Mouse (Mus musculus): Measurements from ENCODE around the gene Txlna. TPM values are rescaled to one million over a fixed set of nuclear protein-coding genes. Genes with fewer than 3 reads are reported as not detected.

The Txlna gene
- polyA plus RNA-seq, 1 experiment = 70.8 TPM

GRCm38 (mm10) chr4:129617121-129617641 lies 23.7 kb downstream of the Txlna start:
- no peak for DNase-seq
- TF ChIP-seq CTCF (IDR thresholded peaks at IDR 0.05; ENCODE audit: borderline replicate concordance, control insufficient read depth, extremely low read depth, insufficient read depth, low read length, poor library complexity) = no peak
- no peak overlapping the region for H3K27ac ChIP-seq (ENCODE audit: control insufficient read depth, insufficient read depth, low read length)
- 97% methylated on average over 7 of the region's 7 CpGs for WGBS
- no peaks in the 10 kb centered on the region for H3K27me3 ChIP-seq (ENCODE audit: control insufficient read depth, insufficient read depth, low read length)
- no peaks in the 10 kb centered on the region for H3K36me3 ChIP-seq (ENCODE audit: control insufficient read depth, insufficient read depth, low read length)
- peaks cover 20% of the 10 kb centered on the region for H3K4me1 ChIP-seq (replicated peaks; ENCODE audit: control insufficient read depth, insufficient read depth, low read length)
- H3K4me3 ChIP-seq (ENCODE audit: control insufficient read depth, insufficient read depth, low read length) = no peak overlapping the region

- Histone ChIP-seq H3K27ac (ENCODE audit: control insufficient read depth, insufficient read depth, low read length) (no peak overlapping the region), H3K27me3 (ENCODE audit: control insufficient read depth, insufficient read depth, low read length) (no peaks in the 10 kb centered on the region), H3K4me1 (replicated peaks; ENCODE audit: control insufficient read depth, insufficient read depth, low read length) (peaks cover 19% of the 10 kb centered on the region), H3K4me3 (ENCODE audit: control insufficient read depth, insufficient read depth, low read length) (no peak overlapping the region), H3K36me3 (ENCODE audit: control insufficient read depth, insufficient read depth, low read length) (no peaks in the 10 kb centered on the region)
- DNase-seq = no peak
- WGBS = 96% methylated on average over 3 of the region's 3 CpGs
- TF ChIP-seq CTCF (IDR thresholded peaks at IDR 0.05; ENCODE audit: borderline replicate concordance, control insufficient read depth, extremely low read depth, insufficient read depth, low read length, poor library complexity) (no peak), POLR2A (IDR thresholded peaks at IDR 0.05; ENCODE audit: control insufficient read depth, extremely low read depth, insufficient read depth, low read length, poor library complexity) (no peak)
Measured at GRCm38 (mm10) chr4:129616631-129617030, 24.2 kb downstream of the Txlna start.

GRCm38 (mm10) chr4:129615801-129616290 lies 25.0 kb downstream of the Txlna start:
- no peaks in the 10 kb centered on the region for H3K36me3 ChIP-seq (ENCODE audit: control insufficient read depth, insufficient read depth, low read length)
- TF ChIP-seq CTCF (IDR thresholded peaks at IDR 0.05; ENCODE audit: borderline replicate concordance, control insufficient read depth, extremely low read depth, insufficient read depth, low read length, poor library complexity) (no peak), POLR2A (IDR thresholded peaks at IDR 0.05; ENCODE audit: control insufficient read depth, extremely low read depth, insufficient read depth, low read length, poor library complexity) (no peak)
- no peaks in the 10 kb centered on the region for H3K27me3 ChIP-seq (ENCODE audit: control insufficient read depth, insufficient read depth, low read length)
- no peak overlapping the region for H3K27ac ChIP-seq (ENCODE audit: control insufficient read depth, insufficient read depth, low read length)
- peaks cover 27% of the 10 kb centered on the region for H3K4me1 ChIP-seq (replicated peaks; ENCODE audit: control insufficient read depth, insufficient read depth, low read length)
- no peak for DNase-seq
- WGBS = 94% methylated on average over 9 of the region's 9 CpGs
- H3K4me3 ChIP-seq (ENCODE audit: control insufficient read depth, insufficient read depth, low read length) = no peak overlapping the region

GRCm38 (mm10) chr4:129614093-129614492 lies 26.8 kb downstream of the Txlna start, which contains the start of gene Dcdc2b:
Dcdc2b (minus strand) TSS chr4:129614257.
- no peak for DNase-seq
- TF ChIP-seq CTCF (IDR thresholded peaks at IDR 0.05; ENCODE audit: borderline replicate concordance, control insufficient read depth, extremely low read depth, insufficient read depth, low read length, poor library complexity) (no peak), POLR2A (IDR thresholded peaks at IDR 0.05; ENCODE audit: control insufficient read depth, extremely low read depth, insufficient read depth, low read length, poor library complexity) (no peak)
- H3K36me3 ChIP-seq (ENCODE audit: control insufficient read depth, insufficient read depth, low read length) = no peaks in the 10 kb centered on the region
- H3K27ac ChIP-seq (ENCODE audit: control insufficient read depth, insufficient read depth, low read length) = 0 out of 2 replicates have a peak within 1 kb of the TSS, but pooled peaks have one; percentile 40
- peaks cover 42% of the 10 kb centered on the region for H3K4me1 ChIP-seq (replicated peaks; ENCODE audit: control insufficient read depth, insufficient read depth, low read length)
- H3K4me3 ChIP-seq (ENCODE audit: control insufficient read depth, insufficient read depth, low read length) = no peak within 1 kb of the TSS
- no peaks in the 10 kb centered on the region for H3K27me3 ChIP-seq (ENCODE audit: control insufficient read depth, insufficient read depth, low read length)
- WGBS = 94% methylated on average over 6 of the region's 6 CpGs

- 54% methylated on average over 4 of the region's 4 CpGs for WGBS
- H3K4me1 ChIP-seq (replicated peaks; ENCODE audit: control insufficient read depth, insufficient read depth, low read length) = peaks cover 45% of the 10 kb centered on the region
- peaks cover 7% of the 10 kb centered on the region; the same call in 1 of the 2 replicates for H3K36me3 ChIP-seq (ENCODE audit: control insufficient read depth, insufficient read depth, low read length)
- TF ChIP-seq POLR2A (IDR thresholded peaks at IDR 0.05; ENCODE audit: control insufficient read depth, extremely low read depth, insufficient read depth, low read length, poor library complexity) = no peak
- TF ChIP-seq CTCF (IDR thresholded peaks at IDR 0.05; ENCODE audit: borderline replicate concordance, control insufficient read depth, extremely low read depth, insufficient read depth, low read length, poor library complexity) = no peak
- H3K4me3 ChIP-seq (ENCODE audit: control insufficient read depth, insufficient read depth, low read length) = peak overlapping the region; percentile 18; the same call in 1 of the 2 replicates
- H3K27me3 ChIP-seq (ENCODE audit: control insufficient read depth, insufficient read depth, low read length) = no peaks in the 10 kb centered on the region
- no peak for DNase-seq
- H3K27ac ChIP-seq (ENCODE audit: control insufficient read depth, insufficient read depth, low read length) = peak overlapping the region; percentile 97
Measured at GRCm38 (mm10) chr4:129610472-129610871, 30.4 kb downstream of the Txlna start.

GRCm38 (mm10) chr4:129610026-129610425 lies 30.8 kb downstream of the Txlna start:
- 8% methylated on average over 4 of the region's 4 CpGs for WGBS
- TF ChIP-seq CTCF (IDR thresholded peaks at IDR 0.05; ENCODE audit: borderline replicate concordance, control insufficient read depth, extremely low read depth, insufficient read depth, low read length, poor library complexity) (peak; percentile 42; the same call in 1 of the 2 replicates), POLR2A (IDR thresholded peaks at IDR 0.05; ENCODE audit: control insufficient read depth, extremely low read depth, insufficient read depth, low read length, poor library complexity) (0 out of 2 replicates have a peak, but pooled peaks have one; percentile 18)
- H3K4me3 ChIP-seq (ENCODE audit: control insufficient read depth, insufficient read depth, low read length) = peak overlapping the region; percentile 18; the same call in 1 of the 2 replicates
- H3K4me1 ChIP-seq (replicated peaks; ENCODE audit: control insufficient read depth, insufficient read depth, low read length) = peaks cover 45% of the 10 kb centered on the region
- peaks cover 7% of the 10 kb centered on the region; the same call in 1 of the 2 replicates for H3K36me3 ChIP-seq (ENCODE audit: control insufficient read depth, insufficient read depth, low read length)
- DNase-seq = peak; percentile 84
- no peaks in the 10 kb centered on the region for H3K27me3 ChIP-seq (ENCODE audit: control insufficient read depth, insufficient read depth, low read length)
- peak overlapping the region; percentile 97 for H3K27ac ChIP-seq (ENCODE audit: control insufficient read depth, insufficient read depth, low read length)
